Mouse (Mus musculus): ENCODE results near the gene Rassf4.

The Rassf4 gene

DNA sequence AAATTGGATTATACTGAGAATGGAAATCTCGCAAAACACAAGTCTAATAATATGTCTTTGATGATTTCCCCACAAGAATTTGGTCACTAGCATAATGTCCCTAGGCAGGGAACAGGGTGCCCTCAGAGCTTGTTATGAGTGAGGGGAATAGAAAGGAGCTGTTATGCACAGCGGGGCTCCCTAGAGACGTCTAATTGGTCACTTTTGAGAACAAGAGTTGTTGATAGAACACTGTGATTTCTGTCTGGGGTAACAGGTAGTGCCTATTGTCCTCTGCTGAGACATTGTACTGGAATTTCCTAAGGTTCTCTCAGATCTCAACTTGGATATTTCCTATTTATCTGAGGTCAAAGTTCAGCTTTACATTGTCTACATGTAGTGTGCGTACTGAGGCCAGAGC is 89.7 kb downstream of the Rassf4 start, which contains the start of gene Olfr215:
TSS of gene Olfr215 (minus strand) at position 101 of the 400 bp plus-strand sequence.
- in situ Hi-C loops (cut with MboI; ENCODE audit: unreplicated experiment in 2 of 2): no loop called here

Data from v-Abl transformed pro-B cells (cell line).